Mouse (Mus musculus) kidney, adult 2 months (tissue): ENCODE measurements around the gene Gdf3. TPM values are rescaled to one million over a fixed set of nuclear protein-coding genes. Genes with fewer than 3 reads are reported as not detected.
A peak's percentile ranks its signal among the peaks of the same experiment; 100 is the strongest.

Experiments
- DNase-seq: peaks from one replicate; pipeline ENCODE4 v3.0.0; 2021
- H3K27ac ChIP-seq: fragments of 200-500 bp; 2 replicates; pipeline ENCODE4 v1.5.1; 2012; ENCODE audit warnings: low read depth, low read length, control low read depth, inconsistent platforms; ENCODE audit not compliant: insufficient read depth
- H3K27me3 ChIP-seq: fragments of 200-500 bp; replicated peaks from 2 replicates; pipeline ENCODE4 v1.6.1; 2012; ENCODE audit warnings: mild to moderate bottlenecking, moderate library complexity, low read length, inconsistent platforms; ENCODE audit not compliant: control insufficient read depth, insufficient read depth
- H3K36me3 ChIP-seq: fragments of 200-500 bp; 2 replicates; pipeline ENCODE4 v1.6.1; 2012; ENCODE audit warnings: mild to moderate bottlenecking, moderate library complexity, low read length, inconsistent platforms; ENCODE audit not compliant: control insufficient read depth, insufficient read depth
- H3K4me1 ChIP-seq: fragments of 200-500 bp; 2 replicates; pipeline ENCODE4 v1.6.1; 2011; ENCODE audit warnings: low read length; ENCODE audit not compliant: control insufficient read depth, insufficient read depth
- H3K4me3 ChIP-seq: fragments of 200-500 bp; 2 replicates; pipeline ENCODE4 v1.5.1; 2011; ENCODE audit warnings: mild to moderate bottlenecking, low read depth, low read length, control low read depth; ENCODE audit not compliant: insufficient read depth
- CTCF ChIP-seq: fragments of 200-500 bp; conservative IDR thresholded peaks from 2 replicates; pipeline ENCODE4 v1.5.1; 2011; ENCODE audit warnings: low read depth, mild to moderate bottlenecking, control low read depth, low read length, moderate library complexity, mixed read lengths; ENCODE audit not compliant: insufficient read depth, insufficient read length
- POLR2A ChIP-seq: fragments of 200-500 bp; IDR thresholded peaks from one replicate; pipeline ENCODE4 v1.6.1; 2011; ENCODE audit warnings: low read depth, low read length, control low read depth
- WGBS: fragments of 180-500 bp; shearing (Covaris S2); methylation state at CpG from one replicate; pipeline ENCODE4 v1.1.7; 2018; 5-methylcytosine and 5-hydroxymethylcytosine counted together
- polyA plus RNA-seq: library from polyadenylated mRNA; depleted of rRNA; stranded (reverse); fragments of >200 nt; gene quantifications from 2 replicates; pipeline ENCODE4 v1.2.3, GENCODE M21; 2012; rRNA removed

Gene Gdf3
- polyA plus RNA-seq, 1 experiment: not detected

DNA sequence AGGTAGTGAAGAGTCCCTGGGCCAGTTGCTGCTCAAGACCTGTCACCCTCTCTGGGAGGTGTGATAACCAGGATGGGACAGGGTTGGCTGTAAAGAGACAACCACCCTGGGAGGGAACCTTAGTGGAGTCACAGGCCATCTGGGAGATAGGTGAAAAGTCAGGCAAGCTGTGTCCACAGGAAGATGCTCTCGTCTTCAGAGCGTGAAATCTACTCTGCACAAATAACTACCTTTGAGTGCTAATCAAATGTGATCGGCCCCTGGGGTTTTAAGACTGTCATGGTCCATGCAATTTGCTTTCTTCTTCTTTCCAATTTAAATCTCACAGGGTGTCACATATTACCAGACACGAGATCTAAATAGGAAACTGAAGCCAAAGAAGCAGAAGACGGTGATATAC is 40.8 kb downstream of the Gdf3 start:
- Histone ChIP-seq H3K4me1 (no peaks in the 10 kb centered on the region), H3K27me3 (no peaks in the 10 kb centered on the region), H3K36me3 (no peaks in the 10 kb centered on the region), H3K27ac (no peak overlapping the region), H3K4me3 (no peak overlapping the region)
- WGBS: 66% methylated on average over 5 of the region's 5 CpGs
- TF ChIP-seq POLR2A (no peak), CTCF (no peak)
- DNase-seq: no peak

DNA sequence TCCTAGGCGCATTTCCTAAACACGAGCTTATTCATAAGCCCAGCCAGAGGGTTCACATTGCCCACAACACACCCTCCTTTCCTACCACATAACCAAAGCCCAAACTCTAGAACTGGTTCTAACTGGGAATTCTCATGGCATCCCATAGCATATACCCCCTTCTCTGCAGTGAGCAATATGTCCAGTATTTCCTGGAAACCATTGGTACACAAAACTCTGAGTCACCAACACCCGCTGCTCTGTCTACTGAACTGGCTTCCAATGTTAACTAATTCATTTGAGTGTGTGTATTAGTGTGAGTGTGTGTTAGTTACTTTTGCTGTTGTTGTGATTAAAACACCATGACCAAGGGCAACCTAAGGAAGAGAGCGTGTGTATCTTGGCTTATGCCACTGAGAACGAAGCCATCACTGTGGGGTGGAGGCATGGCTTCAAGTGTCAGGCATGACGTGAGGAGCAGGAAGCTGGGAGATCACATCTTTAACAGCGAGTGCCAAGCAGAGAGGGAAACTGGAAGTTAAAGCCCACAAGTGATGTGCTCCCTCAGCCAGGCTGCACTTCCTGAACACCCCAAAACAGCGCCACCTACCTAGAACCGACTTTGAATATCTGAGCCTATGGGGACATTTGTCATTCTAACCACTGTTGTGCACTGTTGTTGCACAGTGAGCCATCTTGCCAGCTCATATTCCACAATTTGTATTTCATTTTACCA is 44.7 kb downstream of the Gdf3 start:
- H3K4me1 ChIP-seq: no peaks in the 10 kb centered on the region
- no peaks in the 10 kb centered on the region for H3K27me3 ChIP-seq
- no peak overlapping the region for H3K4me3 ChIP-seq
- TF ChIP-seq POLR2A: no peak
- H3K36me3 ChIP-seq: no peaks in the 10 kb centered on the region
- no peak for DNase-seq
- no peak overlapping the region for H3K27ac ChIP-seq
- 84% methylated on average over 9 of the region's 9 CpGs for WGBS

DNA sequence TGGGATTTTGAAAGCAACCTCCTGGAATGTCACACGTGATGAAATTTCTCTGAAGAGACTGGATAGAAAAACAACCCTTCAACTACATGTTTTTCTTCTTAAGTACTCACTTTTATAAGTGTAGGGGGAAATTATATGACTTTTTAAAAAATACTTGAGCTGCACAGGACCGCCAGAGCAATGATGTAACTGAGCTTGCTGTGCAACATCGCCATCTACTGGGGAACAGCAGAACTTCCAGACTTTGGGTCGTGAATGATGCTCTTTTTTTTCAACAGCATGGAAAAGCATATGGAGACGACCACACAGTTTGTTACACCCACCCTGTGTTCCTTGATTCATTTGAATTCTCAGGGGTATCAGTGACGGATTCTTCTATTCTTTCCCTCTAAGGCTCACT is 47.4 kb downstream of the Gdf3 start:
- Histone ChIP-seq H3K27ac (no peak overlapping the region), H3K4me3 (no peak overlapping the region), H3K36me3 (no peaks in the 10 kb centered on the region), H3K4me1 (no peaks in the 10 kb centered on the region), H3K27me3 (no peaks in the 10 kb centered on the region)
- peak; percentile 44 for DNase-seq
- TF ChIP-seq CTCF (peak; percentile 89), POLR2A (no peak)
- 2% methylated on average over 6 of the region's 6 CpGs for WGBS

DNA sequence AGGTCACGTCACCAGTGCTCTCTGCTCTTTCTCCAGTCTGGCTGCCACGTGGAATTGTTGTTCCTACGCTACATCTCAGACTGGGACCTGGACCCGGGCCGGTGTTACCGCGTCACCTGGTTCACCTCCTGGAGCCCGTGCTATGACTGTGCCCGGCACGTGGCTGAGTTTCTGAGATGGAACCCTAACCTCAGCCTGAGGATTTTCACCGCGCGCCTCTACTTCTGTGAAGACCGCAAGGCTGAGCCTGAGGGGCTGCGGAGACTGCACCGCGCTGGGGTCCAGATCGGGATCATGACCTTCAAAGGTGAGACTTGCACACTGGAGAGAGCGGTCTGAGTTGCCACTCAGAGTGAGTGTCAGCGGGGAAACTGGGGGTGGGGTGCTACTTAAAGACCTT is 48.9 kb downstream of the Gdf3 start:
- H3K4me1 ChIP-seq: no peaks in the 10 kb centered on the region
- no peak overlapping the region for H3K27ac ChIP-seq
- no peak for DNase-seq
- H3K4me3 ChIP-seq: no peak overlapping the region
- H3K27me3 ChIP-seq: no peaks in the 10 kb centered on the region
- 78% methylated on average over 20 of the region's 20 CpGs for WGBS
- no peak for TF ChIP-seq CTCF
- TF ChIP-seq POLR2A: no peak
- H3K36me3 ChIP-seq: no peaks in the 10 kb centered on the region

DNA sequence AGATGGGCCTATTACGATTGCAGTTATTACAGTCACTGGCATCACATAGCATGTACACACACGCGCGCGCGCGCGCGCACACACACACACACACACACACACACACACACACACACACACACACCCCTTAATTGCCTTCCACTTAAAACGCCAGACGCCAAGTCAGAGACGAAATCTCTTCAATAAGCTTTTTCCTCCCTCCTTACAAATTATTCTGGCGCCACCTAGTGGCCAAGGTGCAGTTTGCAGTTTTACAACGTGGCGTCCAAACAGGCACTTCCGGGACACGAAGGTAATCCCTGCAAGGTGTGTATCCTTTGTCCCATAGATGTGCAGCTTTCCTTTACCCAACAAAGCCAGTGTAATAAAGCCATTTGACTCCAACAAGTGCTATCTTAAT is 49.5 kb downstream of the Gdf3 start:
- Histone ChIP-seq H3K4me1 (no peaks in the 10 kb centered on the region), H3K27me3 (no peaks in the 10 kb centered on the region), H3K36me3 (no peaks in the 10 kb centered on the region), H3K27ac (no peak overlapping the region), H3K4me3 (no peak overlapping the region; the same call in 1 of the 2 replicates)
- 4% methylated on average over 17 of the region's 17 CpGs for WGBS
- peak; percentile 76 for TF ChIP-seq CTCF
- no peak for TF ChIP-seq POLR2A
- peak; percentile 76 for DNase-seq

DNA sequence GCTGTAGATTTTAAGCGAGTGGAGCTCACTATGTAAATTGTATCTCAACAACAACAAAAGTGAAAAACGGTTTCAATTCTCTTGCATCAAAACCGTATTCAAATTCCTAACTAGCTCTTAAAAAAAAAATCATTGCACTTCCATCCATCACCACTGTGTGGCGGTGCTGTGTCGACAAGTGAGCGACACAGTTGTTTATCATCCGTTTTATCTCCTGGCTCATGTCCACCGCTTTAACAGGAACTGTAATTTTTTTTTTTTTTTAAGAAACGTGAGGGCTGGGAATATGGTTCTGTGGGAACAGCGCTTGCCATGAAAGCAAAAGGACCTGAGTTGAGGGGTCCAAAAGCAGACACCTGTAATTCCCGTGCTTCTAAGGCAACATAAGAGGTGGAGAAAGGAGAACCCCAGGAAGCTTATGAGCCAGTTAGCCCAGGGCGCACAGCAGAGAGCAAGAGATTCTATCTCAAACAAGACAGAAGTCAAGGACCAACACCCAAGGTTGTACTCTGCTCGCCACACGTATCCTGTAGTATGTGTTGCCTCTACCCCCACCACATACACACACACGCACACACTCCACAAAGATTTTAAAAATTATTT is 52.8 kb downstream of the Gdf3 start:
- no peak overlapping the region for H3K27ac ChIP-seq
- 21% methylated on average over 15 of the region's 15 CpGs for WGBS
- peak; percentile 80 for DNase-seq
- TF ChIP-seq POLR2A (no peak), CTCF (peak; percentile 80)
- no peak overlapping the region for H3K4me3 ChIP-seq
- no peaks in the 10 kb centered on the region for H3K27me3 ChIP-seq
- H3K4me1 ChIP-seq: no peaks in the 10 kb centered on the region
- H3K36me3 ChIP-seq: no peaks in the 10 kb centered on the region

Other genes starting within 250 kb of the Gdf3 start
- 0.15 and 0.27 TPM in 2 replicates for gene Rimklb, start 111.3 kb downstream of the Gdf3 start, polyA plus RNA-seq
- gene Mfap5, start 104.2 kb downstream of the Gdf3 start, polyA plus RNA-seq: 16.8 and 20.5 TPM in 2 replicates
- gene Aicda, start 56.3 kb downstream of the Gdf3 start, polyA plus RNA-seq: not detected in 2 replicates
- gene Apobec1, start 7.6 kb downstream of the Gdf3 start, polyA plus RNA-seq: 11.3 and 15.2 TPM in 2 replicates
- not detected in 2 replicates for gene Dppa3, start 16.3 kb upstream of the Gdf3 start, polyA plus RNA-seq
- gene Nanog, start 97.4 kb upstream of the Gdf3 start, polyA plus RNA-seq: 0.06 TPM in 1 of 2 replicates, not detected in the other
- 1.3 and 2.7 TPM in 2 replicates for gene Slc2a3, start 191.6 kb upstream of the Gdf3 start, polyA plus RNA-seq
- 9.7 and 12.7 TPM in 2 replicates for gene Foxj2, start 209.8 kb upstream of the Gdf3 start, polyA plus RNA-seq
- 1.6 and 2.1 TPM in 2 replicates for gene C3ar1, start 246.1 kb upstream of the Gdf3 start, polyA plus RNA-seq